Mouse (Mus musculus) mouse embryonic stem cell (cell line): Measurements from ENCODE around the gene Olfr1360.

Experiments used
- in situ Hi-C, 2 experiments: fragments of 300-500 bp; cut with MboI; formaldehyde crosslinking; loops; 1 replicate in 1 of 2; 3 replicates in 1 of 2; pipeline ENCODE4 v1.14.3; 2019 to 2020; ENCODE audit warnings: low sequenced_read_pairs in 2 of 2, low pct_unique_long_range_greater_than_20kb in 1 of 2, mixed read lengths in 1 of 2; ENCODE audit not compliant: unreplicated experiment in 1 of 2

Olfr1360 gene

GRCm38 (mm10) chr13:21710031-21710711, 33.0 kb upstream of the Olfr1360 start:
- in situ Hi-C loops, result loop anchor here (5.0 to 10.0 kb wide), 2 partner anchors 317 to 325 kb away; partner anchors contain the start of genes Hist1h2ah (in 1 of the 2) and Hist1h2bk (in 1 of the 2)

GRCm38 (mm10) chr13:21706669-21707068, 29.5 kb upstream of the Olfr1360 start:
- in situ Hi-C loops, result no loop called here

GRCm38 (mm10) chr13:21697811-21698210, 20.6 kb upstream of the Olfr1360 start, which contains the start of gene Olfr1359:
Olfr1359 (plus strand) TSS chr13:21698111.
- in situ Hi-C loops, result loop anchor here (25.0 kb wide), 1 partner anchor 311 kb away; no protein-coding TSS in a partner anchor

GRCm38 (mm10) chr13:21663286-21663685, 13.9 kb downstream of the Olfr1360 start, which contains the start of gene Olfr1361:
Olfr1361 (minus strand) TSS chr13:21663386.
- in situ Hi-C loops, result no loop called here

GRCm38 (mm10) chr13:21642418-21642817, 34.8 kb downstream of the Olfr1360 start, which contains the start of gene Olfr11:
Olfr11 (minus strand) TSS chr13:21642518.
- in situ Hi-C loops, result no loop called here
